Mouse (Mus musculus): ENCODE data around the gene Pmp22. TPM values are rescaled to one million over a fixed set of nuclear protein-coding genes. Genes with fewer than 3 reads are reported as not detected.

The Pmp22 gene
- total RNA-seq, 2 experiments from 2014 or later, result 28.8 to 43.1 TPM

GRCm38 (mm10) chr11:63114807-63115641 lies 13.8 kb upstream of the Pmp22 start:
- DNase-seq, result peak; percentile 71
- no peak for TF ChIP-seq CTCF (IDR thresholded peaks at IDR 0.05)

GRCm38 (mm10) chr11:63116652-63117051 lies 12.1 kb upstream of the Pmp22 start:
- no peak for DNase-seq
- intact Hi-C loops (cut with DNase I), result no loop called here
- H3K4me3 ChIP-seq, result no peak overlapping the region
- no peak overlapping the region for H3K27ac ChIP-seq
- no peak for TF ChIP-seq CTCF (IDR thresholded peaks at IDR 0.05)

More at GRCm38 (mm10) chr11:63114807-63115641, 13.8 kb upstream of the Pmp22 start:
- Histone ChIP-seq H3K27ac (peak overlapping the region; percentile 75), H3K4me3 (no peak overlapping the region)
- intact Hi-C loops (cut with DNase I), result no loop called here

- no peak for TF ChIP-seq CTCF (IDR thresholded peaks at IDR 0.05)
- intact Hi-C loops (cut with DNase I), result no loop called here
- no peak for DNase-seq
Observed at GRCm38 (mm10) chr11:63117266-63117665, 11.5 kb upstream of the Pmp22 start.

GRCm38 (mm10) chr11:63119791-63120190 lies 9.0 kb upstream of the Pmp22 start:
- no peak for TF ChIP-seq CTCF (IDR thresholded peaks at IDR 0.05)
- DNase-seq, result peak; percentile 61
- Histone ChIP-seq H3K4me3 (no peak overlapping the region), H3K27ac (no peak overlapping the region; the same call in none of the 2 replicates)
- intact Hi-C loops (cut with DNase I), result no loop called here

More at GRCm38 (mm10) chr11:63117266-63117665, 11.5 kb upstream of the Pmp22 start:
- Histone ChIP-seq H3K4me3 (no peak overlapping the region), H3K27ac (no peak overlapping the region)

GRCm38 (mm10) chr11:63122249-63122648 lies 6.5 kb upstream of the Pmp22 start:
- Histone ChIP-seq H3K4me3 (no peak overlapping the region), H3K27ac (no peak overlapping the region)
- no peak for DNase-seq
- intact Hi-C loops (cut with DNase I), result no loop called here
- TF ChIP-seq CTCF (IDR thresholded peaks at IDR 0.05), result no peak

GRCm38 (mm10) chr11:63122776-63123350 lies 5.9 kb upstream of the Pmp22 start:
- Histone ChIP-seq H3K27ac (no peak overlapping the region), H3K4me3 (no peak overlapping the region)
- DNase-seq, result no peak
- intact Hi-C loops (cut with DNase I), result no loop called here
- TF ChIP-seq CTCF (IDR thresholded peaks at IDR 0.05), result no peak

GRCm38 (mm10) chr11:63124316-63124715 lies 4.5 kb upstream of the Pmp22 start:
- Histone ChIP-seq H3K27ac (peak overlapping the region; percentile 6; the same call in 1 of the 2 replicates), H3K4me3 (no peak overlapping the region)
- TF ChIP-seq CTCF (IDR thresholded peaks at IDR 0.05), result no peak
- intact Hi-C loops (cut with DNase I), result no loop called here
- no peak for DNase-seq

GRCm38 (mm10) chr11:63125832-63126456 lies 2.8 kb upstream of the Pmp22 start:
- TF ChIP-seq CTCF (IDR thresholded peaks at IDR 0.05), result no peak
- Histone ChIP-seq H3K27ac (peak overlapping the region; percentile 63), H3K4me3 (no peak overlapping the region)
- DNase-seq, result peak; percentile 64
- intact Hi-C loops (cut with DNase I), result no loop called here

GRCm38 (mm10) chr11:63126976-63127375 lies 1.8 kb upstream of the Pmp22 start:
- Histone ChIP-seq H3K4me3 (no peak overlapping the region), H3K27ac (no peak overlapping the region; the same call in 1 of the 2 replicates)
- DNase-seq, result no peak
- TF ChIP-seq CTCF (IDR thresholded peaks at IDR 0.05), result no peak
- intact Hi-C loops (cut with DNase I), result no loop called here

GRCm38 (mm10) chr11:63127513-63127912 lies 1.3 kb upstream of the Pmp22 start:
- no peak for DNase-seq
- intact Hi-C loops (cut with DNase I), result no loop called here
- Histone ChIP-seq H3K27ac (0 out of 2 replicates have a peak overlapping the region, but pooled peaks have one; percentile 91), H3K4me3 (no peak overlapping the region)
- no peak for TF ChIP-seq CTCF (IDR thresholded peaks at IDR 0.05)

- TF ChIP-seq CTCF (IDR thresholded peaks at IDR 0.05), result no peak
- H3K4me3 ChIP-seq, result peak overlapping the region; percentile 83
- peak; percentile 86 for DNase-seq
- peak overlapping the region; percentile 91 for H3K27ac ChIP-seq
- intact Hi-C loops (cut with DNase I), result no loop called here
Observed at GRCm38 (mm10) chr11:63129375-63129774, 593 bp downstream of the Pmp22 start.

- DNase-seq, result peak; percentile 48
- H3K4me3 ChIP-seq, result peak overlapping the region; percentile 83
- peak overlapping the region; percentile 91 for H3K27ac ChIP-seq
- intact Hi-C loops (cut with DNase I), result loop anchor here (5.0 kb wide), 1 partner anchor 103 kb away; no protein-coding TSS in a partner anchor
- no peak for TF ChIP-seq CTCF (IDR thresholded peaks at IDR 0.05)
Observed at GRCm38 (mm10) chr11:63129840-63130239, 1.1 kb downstream of the Pmp22 start.

- TF ChIP-seq CTCF (IDR thresholded peaks at IDR 0.05), result no peak
- Histone ChIP-seq H3K27ac (peak overlapping the region; percentile 91), H3K4me3 (peak overlapping the region; percentile 83)
- intact Hi-C loops (cut with DNase I), result loop anchor here (5.0 kb wide), 1 partner anchor 103 kb away; no protein-coding TSS in a partner anchor
- DNase-seq, result peak; percentile 92
Observed at GRCm38 (mm10) chr11:63130497-63130896, 1.7 kb downstream of the Pmp22 start.

Data from gastrocnemius, adult 2 months (tissue).